Mouse (Mus musculus) retina, adult 2 months (tissue): ENCODE measurements around the gene Ell.
A peak's percentile ranks its signal among the peaks of the same experiment; 100 is the strongest.

Experiments
- DNase-seq: peaks from one replicate; pipeline ENCODE4 v3.0.0-alpha.2; 2012; ENCODE audit warnings: low read depth, low spot score

Gene Ell

GRCm38 (mm10) chr8:70535221-70535620 lies 4.0 kb upstream of the Ell start:
- no peak for DNase-seq

GRCm38 (mm10) chr8:70535701-70536100 lies 3.6 kb upstream of the Ell start:
- DNase-seq = no peak

GRCm38 (mm10) chr8:70538024-70538579 lies 1.2 kb upstream of the Ell start:
- no peak for DNase-seq

GRCm38 (mm10) chr8:70538633-70539076 lies 602 bp upstream of the Ell start:
- peak; percentile 98 for DNase-seq

GRCm38 (mm10) chr8:70540013-70540506 lies 803 bp downstream of the Ell start:
- DNase-seq = no peak

- DNase-seq = no peak
These were observed 1.3 kb downstream of the Ell start for GRCm38 (mm10) chr8:70540507-70541071.

GRCm38 (mm10) chr8:70541081-70541480 lies 1.8 kb downstream of the Ell start:
- DNase-seq = no peak

- DNase-seq = no peak
These were observed 5.0 kb downstream of the Ell start for GRCm38 (mm10) chr8:70544200-70544687.

- no peak for DNase-seq
These were observed 7.2 kb downstream of the Ell start for GRCm38 (mm10) chr8:70546412-70546811.

GRCm38 (mm10) chr8:70547762-70548161 lies 8.5 kb downstream of the Ell start:
- no peak for DNase-seq

- no peak for DNase-seq
These were observed 10.3 kb downstream of the Ell start for GRCm38 (mm10) chr8:70549412-70550184.

- DNase-seq = no peak
These were observed 12.4 kb downstream of the Ell start for GRCm38 (mm10) chr8:70551558-70552161.

- no peak for DNase-seq
These were observed 13.6 kb downstream of the Ell start for GRCm38 (mm10) chr8:70552836-70553235.

- DNase-seq = peak; percentile 20
These were observed 14.5 kb downstream of the Ell start for GRCm38 (mm10) chr8:70553740-70554139.

GRCm38 (mm10) chr8:70555079-70555747 lies 16.0 kb downstream of the Ell start:
- DNase-seq = no peak

GRCm38 (mm10) chr8:70558334-70558733 lies 19.1 kb downstream of the Ell start:
- DNase-seq = no peak

GRCm38 (mm10) chr8:70558983-70559382 lies 19.7 kb downstream of the Ell start:
- no peak for DNase-seq

GRCm38 (mm10) chr8:70560096-70560495 lies 20.8 kb downstream of the Ell start:
- DNase-seq = no peak

GRCm38 (mm10) chr8:70560564-70560963 lies 21.3 kb downstream of the Ell start:
- DNase-seq = no peak

- DNase-seq = no peak
These were observed 22.1 kb downstream of the Ell start for GRCm38 (mm10) chr8:70561357-70561756.

GRCm38 (mm10) chr8:70561809-70562535 lies 22.7 kb downstream of the Ell start:
- DNase-seq = no peak
